Mouse (Mus musculus): ENCODE results near the gene Ifrd2.

DNA sequence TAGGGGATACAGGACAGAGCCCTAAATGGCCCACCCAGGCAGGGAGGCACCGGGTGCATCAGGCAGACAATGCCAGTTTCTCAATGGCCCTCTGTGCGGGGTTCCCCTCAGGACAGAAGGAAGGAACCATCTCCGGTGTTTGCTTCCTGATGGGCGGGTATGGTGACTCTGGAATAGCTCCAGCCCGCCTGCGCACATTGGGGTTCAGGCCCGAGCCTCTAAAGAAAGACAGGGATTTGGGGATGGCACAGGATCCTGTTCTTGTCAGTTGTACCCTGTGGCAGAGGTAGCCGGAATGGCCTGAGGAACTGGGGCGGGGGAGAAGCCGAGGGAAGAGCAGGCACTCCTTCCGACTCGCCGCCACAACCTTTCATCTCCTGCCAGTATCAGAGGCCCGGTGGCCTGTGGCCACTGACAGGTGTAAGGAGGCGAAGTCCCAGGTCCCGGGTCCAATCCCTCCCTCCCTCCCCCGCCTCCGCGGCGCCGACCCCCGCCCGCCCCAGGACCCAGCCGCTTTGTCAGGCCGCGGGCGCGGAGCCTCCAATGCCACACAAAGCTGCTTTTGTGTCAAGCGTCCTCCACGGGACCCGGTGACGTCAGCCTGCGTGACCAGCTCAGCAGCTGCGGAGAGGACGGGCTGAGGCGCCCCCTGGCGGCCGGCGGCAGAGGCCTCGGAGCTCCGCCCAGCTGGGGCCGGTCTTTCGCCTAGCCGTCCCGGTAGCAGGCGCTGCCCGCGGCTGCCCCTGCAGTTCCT is 24.9 kb downstream of the Ifrd2 start:
- TF ChIP-seq CTCF (IDR thresholded peaks at IDR 0.05; ENCODE audit: control insufficient read depth, insufficient read depth, insufficient read length) (peak; percentile 99), FOSL1 (IDR thresholded peaks at IDR 0.05; ENCODE audit: insufficient read depth, low read length, poor library complexity, severe bottlenecking) (no peak), USF1 (IDR thresholded peaks at IDR 0.05; ENCODE audit: low read depth) (peak; percentile 25), MAX (IDR thresholded peaks at IDR 0.05) (peak; percentile 33), MYOD1 (IDR thresholded peaks at IDR 0.05; ENCODE audit: control insufficient read depth, insufficient read length, low read depth) (peak; percentile 62), CEBPB (IDR thresholded peaks at IDR 0.05; ENCODE audit: low read depth) (no peak)
